Mouse (Mus musculus): ENCODE measurements around the gene Itln1. TPM values are rescaled to one million over a fixed set of nuclear protein-coding genes. Genes with fewer than 3 reads are reported as not detected.

The Itln1 gene
- polyA plus RNA-seq, 1 experiment, result not detected

DNA sequence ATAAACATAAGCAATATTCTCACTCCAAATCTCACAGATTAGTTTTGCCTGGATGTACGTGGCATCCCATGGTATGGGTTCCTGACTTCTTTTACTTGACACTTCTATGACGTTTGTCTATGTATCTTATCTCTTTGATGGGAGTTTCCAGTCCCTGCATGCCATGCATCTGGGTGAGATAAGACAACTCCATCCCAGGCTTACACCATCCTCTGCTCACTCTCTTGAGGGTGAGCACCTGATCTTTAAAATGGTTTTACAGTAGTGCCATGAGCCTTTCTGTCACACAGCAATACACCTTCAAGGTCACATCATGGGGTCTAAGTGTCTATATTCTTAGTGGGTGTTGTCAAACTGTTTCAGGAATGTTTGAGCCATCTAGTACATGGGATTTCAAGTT is 25.2 kb upstream of the Itln1 start:
- no peaks in the 10 kb centered on the region for H3K4me1 ChIP-seq (ENCODE audit: control insufficient read depth, insufficient read depth, low read length)
- no peak for TF ChIP-seq CTCF (IDR thresholded peaks at IDR 0.05; ENCODE audit: extremely low read depth, insufficient read depth, low read length)
- TF ChIP-seq POLR2A (IDR thresholded peaks at IDR 0.05; ENCODE audit: extremely low read depth, insufficient read depth, low read length), result no peak
- no peak overlapping the region for H3K4me3 ChIP-seq (ENCODE audit: insufficient read depth, low read length)
- H3K27ac ChIP-seq (ENCODE audit: insufficient read depth, low read length), result no peak overlapping the region

DNA sequence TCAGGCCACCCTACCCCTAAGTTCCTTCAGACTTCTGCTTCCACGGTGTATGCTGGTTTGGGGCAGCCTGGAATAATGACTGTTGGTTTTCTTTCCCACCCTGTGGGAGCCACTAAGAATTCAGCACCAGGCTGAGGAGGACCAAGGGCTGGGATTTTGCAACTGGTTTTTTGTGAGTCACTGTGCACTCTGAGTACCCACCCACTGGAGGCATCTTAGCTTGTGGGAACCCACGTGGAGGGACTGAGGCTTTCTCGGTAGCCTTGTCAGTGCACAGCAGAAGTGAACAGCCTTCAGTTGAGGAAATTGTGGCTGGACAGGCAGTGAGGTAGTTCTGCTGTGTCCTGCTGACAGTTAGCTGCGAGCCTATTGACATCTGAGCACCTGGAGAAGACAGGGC is 23.8 kb upstream of the Itln1 start, which contains the start of gene Cd244a:
Gene Cd244a, plus strand, starts transcription at position 296 of the 400 bp plus-strand sequence.
- Histone ChIP-seq H3K4me3 (ENCODE audit: insufficient read depth, low read length) (no peak within 1 kb of the TSS), H3K27ac (ENCODE audit: insufficient read depth, low read length) (no peak within 1 kb of the TSS), H3K4me1 (ENCODE audit: control insufficient read depth, insufficient read depth, low read length) (no peaks in the 10 kb centered on the region)
- no peak for TF ChIP-seq CTCF (IDR thresholded peaks at IDR 0.05; ENCODE audit: extremely low read depth, insufficient read depth, low read length)
- TF ChIP-seq POLR2A (IDR thresholded peaks at IDR 0.05; ENCODE audit: extremely low read depth, insufficient read depth, low read length), result no peak

DNA sequence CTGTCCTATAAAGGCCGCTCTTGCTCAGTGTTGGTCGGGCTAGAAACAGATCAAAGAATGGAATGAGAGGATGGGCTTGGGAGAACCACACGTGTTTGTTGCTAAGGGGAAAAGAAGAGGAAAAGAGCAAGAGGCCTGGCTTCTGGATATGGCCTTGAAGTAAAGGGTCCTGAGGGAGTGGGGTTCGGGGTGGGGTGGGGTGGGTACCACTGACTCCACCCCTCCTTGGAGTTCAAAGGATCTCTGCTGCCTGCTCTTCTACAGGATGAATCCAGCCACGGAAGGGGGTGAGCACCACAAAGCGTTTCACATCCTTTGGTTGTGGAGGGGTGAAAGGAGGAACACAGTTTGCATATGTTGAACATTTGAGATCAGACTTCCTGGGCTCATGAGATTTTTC is 23.3 kb upstream of the Itln1 start:
- Histone ChIP-seq H3K27ac (ENCODE audit: insufficient read depth, low read length) (no peak overlapping the region), H3K4me3 (ENCODE audit: insufficient read depth, low read length) (no peak overlapping the region), H3K4me1 (ENCODE audit: control insufficient read depth, insufficient read depth, low read length) (no peaks in the 10 kb centered on the region)
- TF ChIP-seq POLR2A (IDR thresholded peaks at IDR 0.05; ENCODE audit: extremely low read depth, insufficient read depth, low read length), result no peak
- TF ChIP-seq CTCF (IDR thresholded peaks at IDR 0.05; ENCODE audit: extremely low read depth, insufficient read depth, low read length), result no peak

DNA sequence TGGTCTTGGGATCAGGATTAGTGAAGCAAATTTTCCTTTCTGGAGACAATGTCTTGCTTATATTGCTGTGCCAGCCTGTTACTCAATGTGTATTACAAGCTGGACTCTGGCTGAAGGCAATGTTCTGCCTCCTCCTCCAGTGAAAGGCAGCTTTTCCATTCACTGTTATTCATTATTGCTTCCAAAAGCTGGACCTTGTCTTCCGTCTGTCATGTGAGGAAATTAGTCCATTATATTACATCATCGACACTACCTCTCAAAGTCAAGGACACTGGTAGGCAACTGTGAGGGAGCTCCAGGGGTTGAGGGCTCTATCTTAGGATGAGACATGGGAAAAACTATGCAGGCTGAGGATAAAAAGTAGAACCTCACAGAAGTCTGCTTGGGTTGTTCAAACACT is 21.3 kb upstream of the Itln1 start:
- H3K4me1 ChIP-seq (ENCODE audit: control insufficient read depth, insufficient read depth, low read length), result no peaks in the 10 kb centered on the region
- H3K4me3 ChIP-seq (ENCODE audit: insufficient read depth, low read length), result no peak overlapping the region
- no peak overlapping the region for H3K27ac ChIP-seq (ENCODE audit: insufficient read depth, low read length)
- TF ChIP-seq POLR2A (IDR thresholded peaks at IDR 0.05; ENCODE audit: extremely low read depth, insufficient read depth, low read length), result no peak
- TF ChIP-seq CTCF (IDR thresholded peaks at IDR 0.05; ENCODE audit: extremely low read depth, insufficient read depth, low read length), result no peak

DNA sequence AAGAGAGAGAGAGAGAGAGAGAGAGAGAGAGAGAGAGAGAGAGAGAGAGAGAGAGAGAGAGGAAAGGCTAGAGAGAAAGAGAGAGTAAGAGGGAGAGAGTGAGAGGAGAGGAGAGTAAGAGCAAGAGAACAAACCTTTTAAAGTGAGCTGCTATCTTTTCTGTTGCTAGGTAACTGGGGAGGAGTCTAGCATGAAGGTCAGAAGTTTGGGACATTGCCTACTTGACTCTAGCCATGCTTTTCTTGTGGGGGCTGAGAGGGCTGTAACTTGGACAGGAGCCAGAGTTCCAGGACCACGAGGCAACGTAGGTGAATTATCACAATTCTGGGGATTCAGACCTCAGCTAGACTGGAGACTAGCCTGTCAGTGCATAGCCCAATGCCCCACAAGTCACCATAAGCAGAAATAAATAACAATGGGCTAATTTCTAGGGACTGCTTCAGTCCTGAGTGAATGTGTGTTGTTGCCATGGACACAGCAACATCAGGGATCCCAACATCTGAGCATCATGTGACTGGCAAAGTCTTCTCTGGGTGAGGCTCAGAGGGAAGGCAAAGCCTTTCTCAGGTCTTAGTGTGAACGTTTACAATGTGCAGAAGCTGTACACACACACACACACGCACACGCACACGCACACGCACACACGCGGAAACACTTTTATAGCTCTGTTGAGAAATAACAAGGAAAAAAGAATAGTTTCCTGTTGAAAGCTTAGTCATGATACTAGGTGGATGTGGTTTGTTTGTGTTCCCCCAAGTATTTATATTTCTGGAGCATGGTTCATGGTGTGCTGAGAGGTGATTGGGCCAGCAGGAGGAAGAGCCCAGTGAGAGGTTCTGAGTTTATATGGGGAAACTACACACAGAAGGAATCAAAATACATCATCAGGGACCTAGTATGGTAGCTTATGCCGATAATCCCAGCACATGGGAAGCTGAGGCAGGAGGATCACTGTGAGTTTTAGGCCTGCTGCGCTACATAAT is 18.6 kb upstream of the Itln1 start:
- no peak overlapping the region for H3K4me3 ChIP-seq (ENCODE audit: insufficient read depth, low read length)
- no peak overlapping the region for H3K27ac ChIP-seq (ENCODE audit: insufficient read depth, low read length)
- TF ChIP-seq POLR2A (IDR thresholded peaks at IDR 0.05; ENCODE audit: extremely low read depth, insufficient read depth, low read length) (no peak), CTCF (IDR thresholded peaks at IDR 0.05; ENCODE audit: extremely low read depth, insufficient read depth, low read length) (no peak)
- no peaks in the 10 kb centered on the region for H3K4me1 ChIP-seq (ENCODE audit: control insufficient read depth, insufficient read depth, low read length)

DNA sequence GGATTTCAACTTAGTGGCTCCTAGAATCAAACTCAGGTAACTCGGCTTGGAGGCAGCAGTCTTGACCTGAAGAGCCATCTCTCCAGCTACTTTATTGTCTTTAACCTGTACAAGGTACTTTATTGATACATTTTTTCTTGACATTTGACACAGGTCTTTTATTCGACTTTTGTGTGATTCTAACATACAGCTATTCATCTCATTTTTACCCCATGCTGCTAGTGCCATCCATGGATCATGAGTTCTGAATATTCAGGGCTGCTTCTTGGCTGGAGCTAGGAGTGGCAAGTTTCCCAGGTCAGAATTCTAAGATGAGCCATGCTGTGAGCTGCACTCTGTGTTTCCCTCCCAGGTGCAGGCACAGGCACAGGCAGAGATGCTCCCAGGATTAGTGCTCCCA is 17.1 kb upstream of the Itln1 start:
- Histone ChIP-seq H3K27ac (ENCODE audit: insufficient read depth, low read length) (no peak overlapping the region), H3K4me1 (ENCODE audit: control insufficient read depth, insufficient read depth, low read length) (no peaks in the 10 kb centered on the region), H3K4me3 (ENCODE audit: insufficient read depth, low read length) (no peak overlapping the region)
- TF ChIP-seq POLR2A (IDR thresholded peaks at IDR 0.05; ENCODE audit: extremely low read depth, insufficient read depth, low read length) (no peak), CTCF (IDR thresholded peaks at IDR 0.05; ENCODE audit: extremely low read depth, insufficient read depth, low read length) (no peak)

DNA sequence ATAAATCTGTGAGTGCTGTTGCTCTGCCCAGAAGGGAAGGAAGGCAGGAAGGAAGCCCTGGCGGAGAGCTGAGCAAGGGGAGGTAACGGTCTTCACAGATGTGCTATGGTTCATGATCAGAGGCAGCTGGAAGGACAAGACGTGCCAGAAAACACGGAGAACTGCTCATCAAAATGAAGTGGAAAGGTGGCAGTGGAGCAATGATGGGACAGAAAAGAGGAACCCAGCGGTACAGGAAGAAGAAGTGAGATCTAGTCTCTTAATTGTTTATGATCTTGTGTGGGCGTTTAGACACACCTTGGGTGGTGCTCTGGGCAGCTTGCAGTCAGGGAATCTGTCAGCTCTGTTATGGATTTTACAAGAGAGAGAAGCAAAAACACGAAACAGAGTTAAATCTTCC is 16.2 kb upstream of the Itln1 start:
- H3K4me3 ChIP-seq (ENCODE audit: insufficient read depth, low read length), result no peak overlapping the region
- H3K4me1 ChIP-seq (ENCODE audit: control insufficient read depth, insufficient read depth, low read length), result no peaks in the 10 kb centered on the region
- TF ChIP-seq CTCF (IDR thresholded peaks at IDR 0.05; ENCODE audit: extremely low read depth, insufficient read depth, low read length) (no peak), POLR2A (IDR thresholded peaks at IDR 0.05; ENCODE audit: extremely low read depth, insufficient read depth, low read length) (no peak)
- no peak overlapping the region for H3K27ac ChIP-seq (ENCODE audit: insufficient read depth, low read length)

DNA sequence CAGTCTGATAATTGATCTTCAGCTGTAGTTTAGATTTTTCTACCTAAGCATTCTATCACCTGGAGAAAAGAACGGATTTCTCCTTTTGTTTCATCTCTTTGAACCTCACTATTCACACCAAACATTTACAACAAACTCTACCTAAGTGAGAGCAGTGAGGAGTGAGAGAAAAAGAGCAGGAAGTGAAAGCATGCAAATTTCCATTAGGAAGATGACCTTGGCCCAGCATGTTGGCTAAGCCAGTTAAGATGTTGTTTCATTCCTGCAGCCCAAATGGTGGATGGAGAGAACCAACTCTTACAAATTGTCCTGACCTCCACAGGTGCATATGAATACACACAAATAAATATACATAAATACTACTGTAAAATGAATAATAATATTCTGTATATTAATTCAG is 5.6 kb upstream of the Itln1 start:
- TF ChIP-seq POLR2A (IDR thresholded peaks at IDR 0.05; ENCODE audit: extremely low read depth, insufficient read depth, low read length), result no peak
- no peak for TF ChIP-seq CTCF (IDR thresholded peaks at IDR 0.05; ENCODE audit: extremely low read depth, insufficient read depth, low read length)
- Histone ChIP-seq H3K4me3 (ENCODE audit: insufficient read depth, low read length) (no peak overlapping the region), H3K4me1 (ENCODE audit: control insufficient read depth, insufficient read depth, low read length) (no peaks in the 10 kb centered on the region), H3K27ac (ENCODE audit: insufficient read depth, low read length) (no peak overlapping the region)

DNA sequence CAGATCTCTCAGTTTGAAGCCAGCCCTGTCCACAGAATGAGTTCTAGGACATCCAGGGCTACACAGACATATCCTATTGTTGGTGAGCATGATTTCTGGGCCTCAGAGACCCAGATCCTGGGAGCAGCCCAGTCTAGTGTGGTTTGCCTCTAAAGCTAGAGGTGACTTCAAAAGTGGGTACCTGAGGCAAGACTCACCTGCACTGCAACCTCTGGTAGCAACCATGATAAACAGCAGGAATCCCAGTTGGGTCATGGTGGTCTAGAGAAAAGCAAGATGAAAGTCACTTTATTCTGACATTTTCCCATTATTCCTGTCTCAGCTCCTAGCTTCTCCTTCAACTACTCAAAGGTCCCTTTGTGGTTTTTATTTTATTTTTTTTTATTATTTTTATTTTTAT is 537 bp downstream of the Itln1 start:
- TF ChIP-seq CTCF (IDR thresholded peaks at IDR 0.05; ENCODE audit: extremely low read depth, insufficient read depth, low read length), result no peak
- no peaks in the 10 kb centered on the region for H3K4me1 ChIP-seq (ENCODE audit: control insufficient read depth, insufficient read depth, low read length)

DNA sequence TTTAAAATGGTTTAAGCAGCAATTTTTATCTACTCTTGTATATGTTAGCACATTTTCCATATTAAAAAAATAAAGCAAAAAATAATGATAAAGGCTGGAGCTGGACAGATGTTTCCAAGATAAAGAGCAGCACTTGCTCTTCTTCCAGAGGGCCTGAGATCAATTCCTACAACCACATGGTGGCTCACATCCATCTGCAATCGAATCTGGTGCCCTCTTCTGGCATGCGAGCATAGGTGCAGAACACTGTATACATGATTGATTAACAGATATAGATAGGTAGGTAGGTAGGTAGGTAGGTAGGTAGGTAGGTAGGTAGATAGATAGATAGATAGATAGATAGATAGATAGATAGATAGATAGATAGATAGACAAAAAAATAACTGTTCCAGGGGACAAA is 2.3 kb downstream of the Itln1 start:
- H3K4me1 ChIP-seq (ENCODE audit: control insufficient read depth, insufficient read depth, low read length), result no peaks in the 10 kb centered on the region
- no peak overlapping the region for H3K4me3 ChIP-seq (ENCODE audit: insufficient read depth, low read length)
- no peak for TF ChIP-seq CTCF (IDR thresholded peaks at IDR 0.05; ENCODE audit: extremely low read depth, insufficient read depth, low read length)
- no peak for TF ChIP-seq POLR2A (IDR thresholded peaks at IDR 0.05; ENCODE audit: extremely low read depth, insufficient read depth, low read length)
- no peak overlapping the region for H3K27ac ChIP-seq (ENCODE audit: insufficient read depth, low read length)

More for the DNA sequence above, 537 bp downstream of the Itln1 start:
- no peak overlapping the region for H3K27ac ChIP-seq (ENCODE audit: insufficient read depth, low read length)
- H3K4me3 ChIP-seq (ENCODE audit: insufficient read depth, low read length), result no peak overlapping the region

All from cortical plate, adult 2 months (tissue).